Comparison of ENCODE assay signal across 13 mouse cellular contexts in the genomic region with DNA sequence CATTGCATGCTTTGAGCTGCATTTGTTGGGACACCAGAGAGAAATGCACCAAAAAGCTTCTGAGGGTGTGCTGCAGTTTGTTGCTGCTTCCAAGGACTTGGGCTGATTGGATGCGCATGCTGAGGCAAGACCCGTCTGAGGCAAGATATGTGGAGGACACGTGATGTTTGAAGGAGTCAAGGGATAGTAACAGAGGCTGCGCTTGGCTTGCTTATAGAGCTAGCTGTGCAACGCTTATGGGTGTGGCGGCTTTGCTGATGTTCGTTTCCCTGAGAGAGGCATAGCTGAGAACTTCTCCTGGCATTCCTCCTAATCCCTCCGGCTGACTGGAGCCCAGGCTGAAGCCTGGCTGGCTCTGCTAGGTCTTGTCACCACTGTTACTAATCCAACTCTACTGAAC.
"Had no signal": no experiment of that assay in that cellular context is flagged by ENCODE, and none has a peak within 500 bp of the region (broad histone marks: within the 10 kb centered on the region; RNA-seq: fewer than 3 reads in every experiment).

No protein-coding gene starts in this region.

- H3K4me1 ChIP-seq: limb, embryonic 12.5 days; midbrain, embryonic 13.5 days; neural tube, embryonic 15.5 days; stomach, embryonic 15.5 days had no signal

- H3K36me3 ChIP-seq: limb, embryonic 12.5 days; liver, embryonic 13.5 days; lung, embryonic 15.5 days; midbrain, embryonic 13.5 days; neural tube, embryonic 15.5 days; stomach, embryonic 15.5 days had no signal

- H3K27me3 ChIP-seq: limb, embryonic 12.5 days; liver, embryonic 13.5 days; lung, embryonic 15.5 days; midbrain, embryonic 13.5 days; neural tube, embryonic 15.5 days; stomach, embryonic 15.5 days had no signal

- ATAC-seq: liver, postnatal 0 days; midbrain, embryonic 13.5 days had no signal

- H3K9me3 ChIP-seq: limb, embryonic 12.5 days; liver, embryonic 13.5 days; lung, embryonic 15.5 days; neural tube, embryonic 15.5 days; stomach, embryonic 15.5 days had no signal

- H3K9ac ChIP-seq: limb, embryonic 12.5 days; liver, embryonic 13.5 days; liver, postnatal 0 days; lung, embryonic 15.5 days; midbrain, embryonic 13.5 days; neural tube, embryonic 15.5 days; stomach, embryonic 15.5 days had no signal

- H3K4me2 ChIP-seq: limb, embryonic 12.5 days; liver, embryonic 13.5 days; lung, embryonic 15.5 days; midbrain, embryonic 13.5 days; neural tube, embryonic 15.5 days; stomach, embryonic 15.5 days had no signal

- DNase-seq: kidney, adult 9 months; kidney, postnatal 4 days; liver; liver, embryonic 13.5 days; liver, postnatal 0 days had no signal

- H3K4me3 ChIP-seq: layer of hippocampus, adult 2 months; limb, embryonic 12.5 days; liver, embryonic 13.5 days; lung, embryonic 15.5 days; midbrain, embryonic 13.5 days; myocyte; neural tube, embryonic 15.5 days; stomach, embryonic 15.5 days had no signal

- H3K27ac ChIP-seq: kidney, postnatal 0 days; layer of hippocampus, adult 2 months; limb, embryonic 12.5 days; liver, embryonic 13.5 days; lung, embryonic 15.5 days; midbrain, embryonic 13.5 days; neural tube, embryonic 15.5 days; stomach, embryonic 15.5 days had no signal
